Mouse (Mus musculus): Measurements from ENCODE around the gene Cpne2. TPM values are rescaled to one million over a fixed set of nuclear protein-coding genes. Genes with fewer than 3 reads are reported as not detected.
A peak's percentile ranks its signal among the peaks of the same experiment; 100 is the strongest.

The Cpne2 gene
- total RNA-seq, 2 experiments from 2014 or later = 6.3 to 7.0 TPM

DNA sequence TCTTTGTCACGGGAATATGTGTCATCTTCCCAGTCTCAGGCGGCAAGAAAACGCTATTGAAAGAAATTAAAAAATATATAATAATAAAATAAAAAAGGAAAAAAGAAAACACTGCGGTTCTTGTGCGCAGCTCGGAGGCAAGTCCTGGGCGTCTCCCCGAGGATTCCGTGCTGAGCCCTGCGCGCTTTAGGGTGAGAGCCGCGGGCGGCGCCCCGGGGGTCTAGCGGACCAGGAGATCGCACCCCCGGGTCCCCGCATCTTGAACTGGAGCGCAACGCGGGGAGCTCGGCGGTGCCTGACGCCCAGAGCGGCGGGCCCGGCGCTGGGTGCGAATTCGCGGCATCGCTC, 291 bp upstream of the Cpne2 start:
- intact Hi-C loops (cut with DNase I) = loop anchor here (5.0 to 10.0 kb wide), 2 partner anchors 170 to 272 kb away; no protein-coding TSS in a partner anchor
- DNase-seq = no peak

GRCm38 (mm10) chr8:94534612-94535011, 1.8 kb downstream of the Cpne2 start:
- intact Hi-C loops (cut with DNase I) = loop anchor here (5.0 to 10.0 kb wide), 2 partner anchors 168 to 270 kb away; no protein-coding TSS in a partner anchor
- no peak for DNase-seq

DNA sequence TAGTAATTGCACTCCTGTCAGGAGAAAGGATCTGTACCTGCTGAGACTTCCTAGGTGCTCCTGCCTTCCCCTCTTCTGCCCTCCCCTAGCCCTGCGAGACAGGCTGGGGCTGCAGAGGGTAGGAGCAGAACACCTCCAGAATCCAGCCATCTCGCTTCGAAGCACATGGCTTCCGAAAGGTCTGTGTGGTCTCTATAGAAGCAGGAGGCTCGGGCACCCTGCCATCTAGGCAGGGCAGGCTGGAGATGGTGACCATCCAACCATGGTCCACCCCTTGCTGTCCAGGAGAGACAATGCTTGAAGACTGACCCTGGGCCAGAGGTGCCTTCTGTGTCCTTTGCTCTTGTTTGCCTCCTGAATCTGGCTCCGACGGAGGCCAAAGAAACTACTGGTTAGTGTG, 2.8 kb downstream of the Cpne2 start:
- DNase-seq = no peak
- intact Hi-C loops (cut with DNase I) = loop anchor here (10.0 kb wide), 1 partner anchor 269 kb away; no protein-coding TSS in a partner anchor

DNA sequence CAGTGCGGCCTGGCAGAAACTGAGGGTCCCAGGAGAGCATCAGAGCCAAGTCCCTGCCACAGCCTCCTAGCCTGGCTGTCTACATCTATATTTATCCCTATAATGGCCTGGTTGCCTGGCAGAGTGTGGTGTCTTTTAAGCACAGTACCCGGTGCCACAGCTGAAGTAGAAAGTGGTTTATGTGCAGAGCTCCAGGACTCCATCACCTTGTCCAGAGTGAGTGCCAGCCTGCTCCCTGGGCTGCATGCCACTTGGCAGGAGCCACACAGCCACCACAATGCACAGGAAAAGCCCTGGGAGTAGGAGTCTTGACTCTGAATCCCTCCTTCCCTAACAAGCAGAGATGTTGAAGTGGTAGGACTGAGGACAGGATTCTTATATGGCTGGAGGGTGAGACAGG, 4.7 kb downstream of the Cpne2 start:
- peak; percentile 60 to 61 for DNase-seq
- intact Hi-C loops (cut with DNase I) = loop anchor here (10.0 kb wide), 1 partner anchor 267 kb away; no protein-coding TSS in a partner anchor

- intact Hi-C loops (cut with DNase I) = no loop called here
- DNase-seq = no peak
Measured at GRCm38 (mm10) chr8:94540025-94540424, 7.2 kb downstream of the Cpne2 start.

GRCm38 (mm10) chr8:94540889-94541795, 8.4 kb downstream of the Cpne2 start:
- intact Hi-C loops (cut with DNase I) = no loop called here
- no peak for DNase-seq

GRCm38 (mm10) chr8:94543981-94544380, 11.2 kb downstream of the Cpne2 start:
- no peak for DNase-seq
- intact Hi-C loops (cut with DNase I) = no loop called here

GRCm38 (mm10) chr8:94549041-94549440, 16.3 kb downstream of the Cpne2 start:
- no peak for DNase-seq
- intact Hi-C loops (cut with DNase I) = no loop called here

DNA sequence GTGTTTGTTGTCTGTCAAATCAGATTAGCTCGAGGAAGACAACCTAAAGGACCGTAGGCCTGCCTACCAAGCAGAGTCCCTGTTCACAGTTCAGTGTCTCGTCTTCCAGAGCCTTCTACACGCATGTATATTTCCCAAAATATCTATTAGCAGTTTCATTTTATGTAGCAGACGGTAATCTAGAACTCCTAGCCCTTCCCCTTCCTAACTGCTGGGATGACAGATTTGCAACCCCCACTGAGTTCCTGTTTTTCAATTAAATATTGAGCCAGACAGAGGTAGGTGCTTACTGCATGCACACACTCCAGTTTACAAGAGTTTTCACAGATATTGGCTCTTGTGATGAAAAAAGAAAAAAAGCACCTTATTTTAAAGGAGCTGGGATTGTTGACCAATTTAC, 16.7 kb downstream of the Cpne2 start:
- no peak for DNase-seq
- intact Hi-C loops (cut with DNase I) = no loop called here

DNA sequence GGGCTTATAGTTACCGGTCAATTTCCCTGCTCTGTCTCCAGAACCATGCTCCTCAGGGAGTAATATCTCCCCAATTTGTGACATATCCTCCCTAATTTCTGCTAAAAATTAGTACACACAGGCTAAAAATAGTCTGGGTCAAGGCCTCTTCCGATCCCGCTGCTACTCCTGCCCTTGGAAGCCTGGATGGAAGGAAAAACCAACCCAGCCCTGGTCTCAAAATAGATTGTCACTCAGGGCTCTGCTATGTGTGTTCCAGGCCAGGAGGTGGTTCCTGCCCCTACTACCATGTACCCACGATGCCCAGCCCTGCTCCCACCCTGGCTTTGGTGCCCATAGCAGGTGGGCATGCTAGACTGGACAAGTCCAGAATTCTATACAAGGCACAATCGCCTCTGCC, 17.2 kb downstream of the Cpne2 start:
- DNase-seq = peak; percentile 41 to 63
- intact Hi-C loops (cut with DNase I) = no loop called here

DNA sequence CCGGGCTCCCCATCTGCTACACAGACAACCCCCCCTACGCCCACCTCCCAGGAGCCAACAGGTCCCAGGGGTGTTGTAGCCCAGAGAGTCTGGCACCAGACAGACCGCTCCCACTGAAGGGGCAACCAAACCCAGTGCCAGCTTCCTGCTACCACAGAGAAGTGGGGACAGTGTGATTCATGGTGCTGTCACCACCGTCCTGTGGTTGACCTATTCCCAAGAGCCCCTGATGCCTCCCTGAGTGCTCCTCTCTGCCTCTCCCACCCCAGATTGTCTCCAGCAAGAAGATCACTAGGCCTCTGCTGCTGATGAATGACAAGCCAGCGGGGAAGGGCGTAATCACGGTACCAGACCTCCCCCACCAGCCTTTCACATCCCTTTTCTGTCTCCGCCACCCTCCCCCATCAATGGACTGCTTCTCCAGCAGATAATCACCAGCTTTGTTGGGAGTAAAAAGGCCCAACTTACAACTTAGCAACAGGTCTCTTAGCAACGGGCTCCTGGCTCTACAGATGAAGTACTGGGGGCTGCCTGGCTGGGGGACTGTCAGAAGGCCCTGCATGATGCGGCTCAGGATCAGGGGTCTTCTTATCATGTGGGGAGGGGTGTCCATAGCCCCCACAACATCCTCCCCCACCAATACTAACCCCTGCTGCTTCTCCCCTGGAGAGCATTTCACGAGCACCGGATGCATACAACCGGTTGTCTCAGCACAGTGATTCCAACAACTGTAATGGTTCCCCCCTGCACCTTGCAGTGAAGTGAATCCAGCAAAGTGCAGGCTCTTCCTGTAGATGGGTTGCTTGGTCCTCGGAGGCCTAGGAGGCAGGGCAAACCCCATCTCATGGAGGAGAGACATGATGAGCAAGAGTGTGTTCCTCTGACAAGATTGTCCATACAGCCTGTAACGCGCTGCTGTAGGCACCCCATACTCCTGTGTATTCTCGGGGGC, 19.0 kb downstream of the Cpne2 start:
- DNase-seq = no peak
- intact Hi-C loops (cut with DNase I) = no loop called here

DNA sequence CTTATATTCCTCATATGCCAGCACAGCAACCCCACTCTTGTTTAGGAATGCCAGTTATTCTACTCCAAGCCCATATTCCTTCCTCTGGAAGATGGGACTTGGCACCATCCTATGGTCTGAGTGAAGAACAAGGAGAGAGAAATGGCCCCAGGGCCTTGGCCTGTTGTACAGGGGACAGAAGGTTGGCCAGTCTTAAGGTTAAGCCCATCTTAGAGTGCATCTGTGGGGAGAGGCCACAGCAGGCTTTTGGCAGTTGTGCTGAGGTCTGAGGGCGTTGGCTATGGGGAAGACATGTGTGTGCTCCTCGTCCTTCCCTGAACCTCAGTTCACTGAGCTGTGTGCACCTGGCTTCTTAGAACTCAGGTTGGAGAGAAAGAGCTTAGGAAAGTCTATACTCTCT, 19.9 kb downstream of the Cpne2 start:
- intact Hi-C loops (cut with DNase I) = no loop called here
- DNase-seq = no peak

DNA sequence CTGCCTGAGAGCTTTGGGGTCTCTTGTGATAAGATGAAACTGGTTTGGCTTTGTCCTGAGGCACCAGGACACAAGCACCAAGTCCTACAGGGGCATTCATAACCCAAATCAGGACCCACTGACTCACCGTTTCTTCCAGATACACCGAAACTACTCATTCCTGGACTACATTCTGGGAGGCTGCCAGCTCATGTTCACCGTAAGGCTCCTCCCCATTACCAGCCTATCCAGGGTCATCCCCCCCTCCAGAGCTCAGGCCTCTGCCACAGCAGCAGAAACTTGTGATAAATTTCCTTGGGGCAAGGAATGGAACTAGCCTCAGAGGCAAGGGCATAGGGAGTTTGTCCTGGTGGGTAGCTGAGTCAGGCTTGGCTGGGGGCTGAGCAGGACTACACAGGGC, 24.5 kb downstream of the Cpne2 start:
- intact Hi-C loops (cut with DNase I) = no loop called here
- no peak for DNase-seq

DNA sequence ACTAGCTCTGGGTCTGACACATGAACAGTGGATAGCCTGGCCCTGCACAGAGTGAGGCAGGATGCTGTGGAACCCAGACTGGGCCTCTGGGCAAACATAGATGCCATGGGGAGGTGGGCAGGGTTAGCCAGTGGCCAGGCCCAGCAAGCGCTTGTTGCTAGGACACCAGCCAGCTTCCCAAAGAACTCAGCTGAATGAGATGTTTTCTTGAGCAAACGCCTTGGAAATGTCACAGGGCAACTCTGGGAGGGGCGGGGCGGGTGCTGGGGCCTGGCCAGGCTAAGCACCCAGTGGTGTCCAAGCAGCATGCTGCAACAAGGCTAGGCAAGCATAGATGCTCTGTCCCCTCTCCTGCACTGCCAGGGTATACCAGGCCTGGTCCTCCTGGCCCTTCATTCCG, 28.5 kb downstream of the Cpne2 start:
- intact Hi-C loops (cut with DNase I) = no loop called here

DNA sequence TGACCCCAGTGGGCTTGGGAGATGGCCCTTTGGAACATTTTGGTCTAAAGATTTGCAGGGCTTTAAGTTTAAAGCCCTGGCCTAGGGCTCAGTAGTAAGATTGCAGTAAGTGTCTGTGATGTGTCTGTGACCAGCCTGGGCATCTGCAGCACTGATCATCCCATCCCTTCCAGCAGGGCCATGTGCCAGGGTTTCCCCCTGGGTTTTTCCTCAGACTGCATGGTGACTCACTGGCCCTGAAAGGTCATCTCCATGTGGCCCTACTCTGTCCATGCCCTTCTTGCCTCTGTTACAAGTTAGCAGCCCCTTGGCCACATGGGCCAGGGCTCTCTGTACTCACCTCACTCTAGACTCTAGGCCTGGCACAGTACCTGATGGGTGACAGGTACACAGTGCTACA, 31.6 kb downstream of the Cpne2 start:
- intact Hi-C loops (cut with DNase I) = no loop called here
- DNase-seq = no peak

More for the DNA sequence above, 28.5 kb downstream of the Cpne2 start:
- DNase-seq = no peak

- intact Hi-C loops (cut with DNase I) = no loop called here
- no peak for DNase-seq
Measured at GRCm38 (mm10) chr8:94566033-94566432, 33.2 kb downstream of the Cpne2 start.

DNA sequence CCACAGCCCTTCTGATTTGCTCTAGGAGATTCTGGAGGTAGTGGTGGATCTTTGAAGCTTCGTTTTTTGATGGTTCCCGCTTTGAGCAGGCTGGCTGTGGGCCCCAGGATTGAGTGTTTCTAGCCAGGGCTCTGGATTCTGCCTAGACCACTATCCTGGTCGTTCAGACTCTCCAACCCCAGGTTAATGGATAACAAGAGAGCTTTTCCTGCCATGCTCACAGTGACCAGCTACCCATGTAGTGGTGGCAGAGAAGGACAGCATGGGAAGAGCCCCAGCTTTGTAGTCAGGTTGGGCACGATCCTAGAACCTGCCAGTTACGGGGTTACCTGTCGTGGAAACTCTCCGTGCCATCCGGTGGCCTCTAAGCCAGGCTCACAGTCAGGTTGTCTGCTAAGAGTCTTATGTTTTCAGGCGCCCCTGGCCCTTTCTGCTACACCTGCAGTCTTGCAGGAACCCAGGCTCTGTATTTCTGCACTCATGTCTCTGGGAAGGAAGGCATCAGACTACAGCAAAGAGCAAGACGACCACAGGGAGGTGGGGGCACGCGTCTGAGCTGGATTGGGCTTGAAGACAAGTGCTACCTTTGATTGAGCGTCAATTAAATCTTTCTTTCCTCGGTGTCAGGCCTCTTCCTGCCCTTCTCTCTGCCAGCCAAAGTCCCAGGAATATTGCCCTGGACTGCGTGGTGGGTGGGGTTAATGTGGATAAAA, 33.8 kb downstream of the Cpne2 start:
- intact Hi-C loops (cut with DNase I) = no loop called here
- no peak for DNase-seq

GRCm38 (mm10) chr8:94567159-94567849, 34.5 kb downstream of the Cpne2 start:
- no peak for DNase-seq
- intact Hi-C loops (cut with DNase I) = no loop called here

GRCm38 (mm10) chr8:94568098-94568497, 35.3 kb downstream of the Cpne2 start:
- intact Hi-C loops (cut with DNase I) = no loop called here
- DNase-seq = no peak

- intact Hi-C loops (cut with DNase I) = no loop called here
- no peak for DNase-seq
Measured at GRCm38 (mm10) chr8:94569419-94569818, 36.6 kb downstream of the Cpne2 start.
